Mouse (Mus musculus) hindbrain, postnatal 0 days (tissue): ENCODE measurements around the gene Acsl3. TPM values are rescaled to one million over a fixed set of nuclear protein-coding genes. Genes with fewer than 3 reads are reported as not detected.

Experiments
- ATAC-seq: fragments of 200-750 bp; cut with Nextera tagmentation; 2 replicates; pipeline ENCODE4 v1.8.0; 2017; ENCODE audit warnings: mild to moderate bottlenecking, moderate TSS enrichment, moderate library complexity
- DNase-seq: peaks from one replicate; pipeline ENCODE4 v3.0.0-alpha.2; 2015; ENCODE audit warnings: low spot score
- H3K27ac ChIP-seq: fragments of 300-500 bp; sonication (generic); 2 replicates; pipeline ENCODE4 v1.5.1; 2014; ENCODE audit warnings: mild to moderate bottlenecking
- H3K27me3 ChIP-seq: fragments of 300-500 bp; sonication (generic); 2 replicates; pipeline ENCODE4 v1.6.1; 2014; ENCODE audit warnings: low read length, mixed read lengths; ENCODE audit not compliant: insufficient read depth
- H3K36me3 ChIP-seq: fragments of 300-500 bp; sonication (generic); 2 replicates; pipeline ENCODE4 v1.6.1; 2014; ENCODE audit warnings: low read length, mixed read lengths; ENCODE audit not compliant: insufficient read depth
- H3K4me1 ChIP-seq: fragments of 300-500 bp; sonication (generic); 2 replicates; pipeline ENCODE4 v1.6.1; 2014; ENCODE audit warnings: antibody characterized with exemption, low read length, mixed read lengths; ENCODE audit not compliant: insufficient read depth
- H3K4me2 ChIP-seq: fragments of 300-500 bp; sonication (generic); 2 replicates; pipeline ENCODE4 v1.6.1; 2014; ENCODE audit warnings: low read depth, mild to moderate bottlenecking, low read length, moderate library complexity, mixed read lengths
- H3K4me3 ChIP-seq: fragments of 300-500 bp; sonication (generic); 2 replicates; pipeline ENCODE4 v1.5.1; 2014; ENCODE audit warnings: low read length
- H3K9ac ChIP-seq: fragments of 300-500 bp; sonication (generic); replicated peaks from 2 replicates; pipeline ENCODE4 v1.6.1; 2014; ENCODE audit warnings: mild to moderate bottlenecking, low read length, moderate library complexity, mixed read lengths
- H3K9me3 ChIP-seq: fragments of 300-500 bp; sonication (generic); 2 replicates; pipeline ENCODE4 v1.6.1; 2016; ENCODE audit warnings: low read length, mixed read lengths
- CTCF ChIP-seq: IDR thresholded peaks from 2 replicates; pipeline ENCODE4 v1.5.1; 2016; ENCODE audit warnings: antibody characterized with exemption, control low read depth, low read depth
- WGBS: fragments of 180-500 bp; shearing (Covaris S2); extraction: QIAGEN DNeasy Blood & Tissue Kit; methylation state at CpG from one replicate; pipeline ENCODE4 v1.1.7; 2014; 5-methylcytosine and 5-hydroxymethylcytosine counted together
- polyA plus RNA-seq: library from polyadenylated mRNA; unstranded; fragments of >200 nt; fragmentation: Nextera tagmentation; extraction: Ambion mirVana; gene quantifications from 2 replicates; pipeline ENCODE4 v1.2.1, GENCODE M21; 2015
- total RNA-seq: library from RNA; depleted of rRNA; stranded (reverse); fragments of >200 nt; gene quantifications from 2 replicates; pipeline ENCODE4 v1.2.3, GENCODE M21; 2014

Gene Acsl3
- total and polyA plus RNA-seq, 2 experiments from 2014 or later = 79.2 to 86.3 TPM

DNA sequence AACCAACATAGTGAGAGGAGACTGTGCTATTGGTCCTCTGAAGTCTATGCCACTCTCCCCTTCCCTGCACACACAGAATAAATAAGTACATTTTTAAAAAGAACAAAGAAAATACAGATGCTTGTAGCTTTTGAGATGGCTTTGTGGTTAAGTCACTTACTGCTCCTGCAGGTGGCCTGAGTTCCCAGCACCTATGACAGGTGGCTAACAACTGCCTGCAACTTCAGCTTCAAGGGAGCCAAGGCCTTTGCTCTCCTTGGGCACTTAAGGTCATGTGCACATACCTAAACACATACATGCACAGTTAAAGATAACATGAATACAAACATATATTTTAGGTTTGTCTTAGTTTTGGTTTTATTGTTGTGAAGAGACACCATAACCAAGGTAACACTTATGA, 16.8 kb upstream of the Acsl3 start:
- no peak for TF ChIP-seq CTCF
- ATAC-seq = no peak
- H3K4me3 ChIP-seq = no peak overlapping the region

DNA sequence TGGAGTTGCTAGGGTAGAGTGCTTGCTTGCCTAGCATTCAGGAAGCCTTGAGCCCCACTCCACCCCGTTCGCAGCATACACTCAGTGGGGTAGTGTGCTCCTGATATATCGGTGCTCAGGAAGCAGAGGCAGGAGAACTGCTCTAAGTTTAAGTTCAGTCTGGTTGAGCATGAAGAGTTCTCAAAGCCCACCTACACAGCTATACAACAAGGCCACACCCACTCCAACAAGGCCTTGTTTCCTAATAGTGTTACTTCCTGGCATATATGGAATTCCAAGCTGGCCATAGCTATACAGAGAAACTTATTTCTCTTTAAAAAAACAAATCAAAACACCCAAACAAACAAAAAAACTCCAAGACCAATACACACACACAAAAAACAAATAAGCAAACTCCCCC, 15.8 kb upstream of the Acsl3 start:
- DNase-seq (no peak), ATAC-seq (no peak)
- Histone ChIP-seq H3K4me1 (no peaks in the 10 kb centered on the region), H3K9ac (no peak overlapping the region), H3K4me2 (no peak overlapping the region), H3K36me3 (no peaks in the 10 kb centered on the region), H3K27me3 (no peaks in the 10 kb centered on the region), H3K27ac (no peak overlapping the region), H3K4me3 (no peak overlapping the region), H3K9me3 (no peaks in the 10 kb centered on the region)
- no peak for TF ChIP-seq CTCF
- 95% methylated on average over 3 of the region's 3 CpGs for WGBS

More for the DNA sequence above, 16.8 kb upstream of the Acsl3 start:
- Histone ChIP-seq H3K27ac (no peak overlapping the region), H3K4me2 (no peak overlapping the region), H3K9me3 (no peaks in the 10 kb centered on the region), H3K27me3 (no peaks in the 10 kb centered on the region), H3K4me1 (no peaks in the 10 kb centered on the region), H3K9ac (no peak overlapping the region), H3K36me3 (no peaks in the 10 kb centered on the region)
- no peak for DNase-seq

DNA sequence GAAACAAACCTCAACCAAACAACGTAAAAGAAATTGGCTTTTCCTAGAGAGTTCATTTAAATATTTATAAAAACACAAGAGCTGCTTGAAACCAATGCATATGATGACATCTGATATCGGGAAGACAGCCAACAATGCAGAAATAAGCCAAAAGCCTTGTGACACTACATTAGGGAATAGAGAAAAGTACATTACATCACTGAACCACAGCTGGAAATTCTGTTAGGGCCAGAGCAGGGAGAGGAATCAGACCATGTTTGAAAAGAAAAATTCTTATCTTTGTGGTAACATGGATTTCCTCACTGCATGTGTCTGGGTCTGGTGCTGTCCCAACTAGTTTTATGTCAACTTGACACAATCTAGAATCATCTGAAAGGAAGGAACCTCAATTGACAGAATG, 15.4 kb upstream of the Acsl3 start:
- Histone ChIP-seq H3K9me3 (no peaks in the 10 kb centered on the region), H3K9ac (no peak overlapping the region), H3K4me2 (no peak overlapping the region), H3K4me1 (no peaks in the 10 kb centered on the region), H3K36me3 (no peaks in the 10 kb centered on the region), H3K27me3 (no peaks in the 10 kb centered on the region), H3K4me3 (no peak overlapping the region), H3K27ac (no peak overlapping the region)
- no peak for DNase-seq
- no peak for ATAC-seq
- no peak for TF ChIP-seq CTCF
- WGBS = 75% methylated on average over 2 of the region's 2 CpGs

DNA sequence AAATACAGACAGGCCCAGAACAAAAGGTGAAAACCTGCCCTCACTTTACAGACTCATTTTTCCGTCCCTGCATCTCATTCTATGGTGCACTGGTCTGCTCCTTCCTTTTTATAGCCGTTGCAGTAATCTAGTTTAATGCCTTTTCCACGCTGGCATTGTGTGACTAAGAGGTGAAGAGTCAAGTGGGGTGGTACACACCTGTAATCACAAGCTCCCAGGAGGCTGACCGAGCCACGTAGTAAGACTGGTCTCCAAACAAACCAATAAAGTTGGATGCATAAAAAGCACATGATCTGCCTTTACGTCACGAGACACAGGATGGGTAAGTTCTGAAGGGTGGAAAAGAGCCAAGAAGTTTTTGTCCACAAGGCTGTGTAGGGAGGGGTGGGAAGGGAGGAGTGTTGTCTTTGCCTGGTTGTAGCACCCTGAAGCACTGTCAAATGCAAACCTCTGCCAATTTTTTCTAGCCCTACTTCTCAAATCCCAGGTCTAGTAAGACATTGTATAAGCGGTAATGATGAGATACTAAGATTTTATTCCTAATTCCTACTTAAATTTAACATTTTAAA, 10.2 kb upstream of the Acsl3 start:
- WGBS = 55% methylated on average over 8 of the region's 8 CpGs
- no peak for ATAC-seq

DNA sequence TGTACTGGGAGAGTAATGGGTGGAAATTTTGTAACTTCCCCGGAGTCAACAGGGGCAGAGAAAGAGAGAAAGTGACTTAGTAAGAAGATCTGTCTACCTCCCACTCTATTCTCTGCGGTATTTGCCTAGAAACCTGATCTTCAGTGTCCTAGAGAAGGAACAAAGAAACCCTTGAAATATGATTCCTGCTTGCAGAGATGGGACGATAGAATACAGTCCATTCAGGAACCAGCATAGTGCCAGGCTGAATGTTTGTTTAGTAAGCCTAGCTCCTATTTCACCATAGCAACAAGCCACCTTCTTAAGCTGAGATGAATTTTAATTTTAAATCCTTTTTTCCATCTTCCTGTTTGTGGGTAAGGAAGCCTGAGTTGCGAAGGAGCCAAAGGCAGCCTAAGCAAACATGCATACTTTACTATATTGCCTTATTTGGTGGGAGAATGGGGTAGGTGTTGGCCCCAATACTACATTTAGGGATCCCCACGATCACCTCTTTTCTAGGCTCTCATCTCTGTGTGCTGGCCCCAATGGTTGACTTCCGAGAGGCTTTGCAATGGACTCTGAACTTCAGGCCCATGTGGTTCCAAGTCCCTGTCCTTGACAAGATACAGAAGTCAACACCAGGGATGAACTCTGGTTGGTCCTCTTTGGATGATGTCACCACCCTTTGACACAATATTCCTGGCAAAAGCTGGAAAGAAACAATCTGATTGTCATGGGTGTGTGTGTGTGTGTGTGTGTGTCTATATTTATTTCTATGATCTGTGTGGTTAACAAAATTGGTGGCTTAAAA, 8.2 kb upstream of the Acsl3 start:
- Histone ChIP-seq H3K9me3 (no peaks in the 10 kb centered on the region), H3K27ac (no peak overlapping the region), H3K27me3 (no peaks in the 10 kb centered on the region), H3K4me2 (no peak overlapping the region), H3K9ac (no peak overlapping the region), H3K36me3 (no peaks in the 10 kb centered on the region), H3K4me1 (no peaks in the 10 kb centered on the region), H3K4me3 (no peak overlapping the region)
- no peak for TF ChIP-seq CTCF
- 50% methylated on average over 6 of the region's 6 CpGs for WGBS
- ATAC-seq = no peak
- DNase-seq = no peak

More for the DNA sequence above, 10.2 kb upstream of the Acsl3 start:
- no peak overlapping the region for H3K4me2 ChIP-seq
- no peak overlapping the region for H3K4me3 ChIP-seq
- no peaks in the 10 kb centered on the region for H3K27me3 ChIP-seq
- DNase-seq = no peak
- TF ChIP-seq CTCF = no peak
- H3K4me1 ChIP-seq = no peaks in the 10 kb centered on the region
- no peak overlapping the region for H3K9ac ChIP-seq
- H3K9me3 ChIP-seq = no peaks in the 10 kb centered on the region
- no peaks in the 10 kb centered on the region for H3K36me3 ChIP-seq
- H3K27ac ChIP-seq = no peak overlapping the region

DNA sequence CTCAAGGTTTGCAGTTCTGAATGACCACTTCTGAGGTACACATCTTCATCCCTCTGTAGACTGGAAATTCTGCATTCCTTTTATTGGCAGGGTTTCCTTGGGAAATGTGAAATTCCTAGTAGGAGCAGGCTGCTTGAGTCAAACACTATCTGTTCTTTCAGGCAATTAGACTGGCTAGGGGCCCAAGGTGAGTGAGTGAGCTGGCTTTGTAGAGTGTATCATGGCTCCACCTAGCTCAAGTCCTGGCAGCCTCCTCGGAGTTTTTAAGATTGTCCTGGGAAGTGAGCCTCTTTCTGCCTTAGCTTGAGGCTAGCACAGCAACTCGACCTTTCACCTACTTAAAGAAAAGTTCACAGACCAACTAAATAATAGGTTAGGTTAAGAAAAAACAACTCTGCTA, 1.2 kb upstream of the Acsl3 start:
- peaks cover 5% of the 10 kb centered on the region for H3K4me1 ChIP-seq
- H3K9ac ChIP-seq = no peak overlapping the region
- no peaks in the 10 kb centered on the region for H3K9me3 ChIP-seq
- 24% methylated on average over 2 of the region's 2 CpGs for WGBS
- no peaks in the 10 kb centered on the region for H3K27me3 ChIP-seq
- TF ChIP-seq CTCF = no peak
- no peak overlapping the region for H3K4me2 ChIP-seq
- H3K36me3 ChIP-seq = no peaks in the 10 kb centered on the region
- no peak overlapping the region for H3K4me3 ChIP-seq
- ATAC-seq (no peak), DNase-seq (no peak)
- 0 out of 2 replicates have a peak overlapping the region, but pooled peaks have one; percentile 9 for H3K27ac ChIP-seq

DNA sequence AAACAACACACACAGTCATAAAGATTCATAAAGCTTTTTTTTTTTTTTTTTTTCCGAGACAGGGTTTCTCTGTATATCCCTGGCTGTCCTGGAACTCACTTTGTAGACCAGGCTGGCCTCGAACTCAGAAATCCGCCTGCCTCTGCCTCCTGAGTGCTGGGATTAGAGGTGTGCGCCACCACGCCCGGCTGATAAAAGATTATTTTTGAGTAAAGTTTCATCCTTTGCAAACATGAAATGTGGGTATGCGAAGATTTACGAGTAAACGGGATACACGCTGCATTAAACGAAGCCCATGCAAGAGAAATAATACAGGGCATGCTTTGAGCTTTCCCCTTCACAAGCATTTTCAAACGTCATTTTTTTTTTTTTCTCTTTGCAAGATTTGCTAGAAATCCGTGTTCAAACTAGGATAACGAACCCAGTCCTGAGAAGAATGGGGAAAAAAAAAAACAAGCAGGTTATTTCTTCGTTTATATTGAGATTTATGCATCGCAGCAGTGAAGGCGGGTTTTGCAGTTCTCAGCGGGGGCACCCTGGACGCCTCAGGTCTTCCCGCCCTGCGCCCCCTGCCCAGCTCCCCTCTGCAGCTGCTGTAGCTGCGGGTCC, 500 bp upstream of the Acsl3 start:
- H3K9me3 ChIP-seq = no peaks in the 10 kb centered on the region
- H3K27me3 ChIP-seq = no peaks in the 10 kb centered on the region
- peak overlapping the region; percentile 97 for H3K9ac ChIP-seq
- H3K4me3 ChIP-seq = peak overlapping the region; percentile 95
- WGBS = 26% methylated on average over 22 of the region's 22 CpGs
- DNase-seq (no peak), ATAC-seq (no peak)
- peak overlapping the region; percentile 98 for H3K27ac ChIP-seq
- H3K4me2 ChIP-seq = peak overlapping the region; percentile 66
- no peak for TF ChIP-seq CTCF
- no peaks in the 10 kb centered on the region for H3K36me3 ChIP-seq
- peaks cover 5% of the 10 kb centered on the region for H3K4me1 ChIP-seq
